Mouse (Mus musculus): ENCODE data around the gene Tm9sf4.

DNA sequence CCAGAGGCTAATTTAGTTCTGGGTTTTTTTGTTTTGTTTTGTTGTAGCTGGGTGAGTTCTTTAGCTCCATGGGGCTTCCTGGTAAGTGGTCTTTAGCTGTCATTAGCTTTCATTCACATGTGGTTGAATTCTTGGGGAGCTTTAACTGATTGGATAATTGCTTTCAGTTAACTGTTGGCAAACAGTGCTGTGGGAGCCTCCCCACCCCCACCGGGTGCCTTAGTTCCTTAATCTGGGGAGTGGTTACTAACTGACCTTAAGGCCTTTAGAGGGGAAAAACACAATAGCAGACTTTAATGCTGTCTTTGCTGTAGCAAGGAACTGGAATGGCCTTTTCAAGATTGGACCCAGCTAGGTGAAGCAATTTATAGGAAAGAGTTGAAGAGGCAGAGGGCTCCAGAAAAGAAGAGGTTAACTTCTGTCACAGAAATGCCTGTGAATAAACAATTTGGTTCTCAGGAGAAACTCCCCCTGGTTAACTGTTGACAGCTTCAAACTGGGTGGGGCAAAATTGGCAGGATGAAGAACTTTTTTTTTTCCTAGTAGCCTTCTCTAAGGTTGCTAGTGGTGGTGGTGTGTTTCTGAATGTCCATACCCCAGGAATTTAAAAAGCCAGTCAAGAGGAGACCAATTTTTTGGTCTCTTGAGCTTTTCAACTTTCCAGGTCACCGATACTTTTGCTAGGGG is 7.2 kb downstream of the Tm9sf4 start:
- TF ChIP-seq CTCF (IDR thresholded peaks at IDR 0.05; ENCODE audit: control insufficient read depth, insufficient read depth, low read length) (no peak), POLR2A (IDR thresholded peaks at IDR 0.05; ENCODE audit: borderline replicate concordance, control insufficient read depth, low read depth, low read length) (no peak)
